Mouse (Mus musculus): Measurements from ENCODE around the gene Zfp607a. TPM values are rescaled to one million over a fixed set of nuclear protein-coding genes. Genes with fewer than 3 reads are reported as not detected.
"Not testable (repeated sequence)": the region's sequence is repeated elsewhere in the genome, so short reads cannot be mapped to it uniquely, and the experiment has no call there.

Gene Zfp607a
- polyA plus RNA-seq, 1 experiment, result 0.65 TPM

- H3K36me3 ChIP-seq (ENCODE audit: control insufficient read depth, insufficient read depth), result no peaks in the 10 kb centered on the region
- peak overlapping the region; percentile 97 for H3K4me2 ChIP-seq (ENCODE audit: low read depth)
- H3K27me3 ChIP-seq (ENCODE audit: control insufficient read depth, insufficient read depth, insufficient read length), result no peaks in the 10 kb centered on the region
- H3K79me2 ChIP-seq (ENCODE audit: control insufficient read depth, insufficient read depth), result no peaks in the 10 kb centered on the region
- H3K4me3 ChIP-seq, result peak overlapping the region; percentile 66
- H3ac ChIP-seq (ENCODE audit: control insufficient read depth, insufficient read length), result peak overlapping the region; percentile 61
- TF ChIP-seq MYOD1 (IDR thresholded peaks at IDR 0.05; ENCODE audit: control insufficient read depth in 1 of 3, insufficient read length in 2 of 3, low read depth in 2 of 3) (no peak), CEBPB (IDR thresholded peaks at IDR 0.05; ENCODE audit: insufficient read depth, poor library complexity, severe bottlenecking) (no peak), E2F4 (IDR thresholded peaks at IDR 0.05; ENCODE audit: insufficient read depth) (no peak), MYOG (IDR thresholded peaks at IDR 0.05; ENCODE audit: control insufficient read depth in 1 of 3, insufficient read depth in 1 of 3, insufficient read length in 2 of 3, low read depth in 2 of 3) (no peak), POLR2AphosphoS2 (IDR thresholded peaks at IDR 0.05; ENCODE audit: insufficient read length, low read depth) (no peak), TCF3 (IDR thresholded peaks at IDR 0.05; ENCODE audit: insufficient read length, low read depth) (no peak), TCF12 (IDR thresholded peaks at IDR 0.05; ENCODE audit: insufficient read depth, poor library complexity, severe bottlenecking) (no peak), POLR2A (IDR thresholded peaks at IDR 0.05; ENCODE audit: insufficient read length, low read depth) (no peak), REST (IDR thresholded peaks at IDR 0.05; ENCODE audit: insufficient read depth, insufficient read length) (no peak), USF1 (IDR thresholded peaks at IDR 0.05; ENCODE audit: low read depth) (no peak), MAX (IDR thresholded peaks at IDR 0.05; ENCODE audit: low read depth) (no peak)
Observed at GRCm38 (mm10) chr7:27859301-27860251, 2.2 kb downstream of the Zfp607a start.

- H3K4me2 ChIP-seq (ENCODE audit: low read depth), result peak overlapping the region; percentile 97
- TF ChIP-seq POLR2A (IDR thresholded peaks at IDR 0.05; ENCODE audit: insufficient read length, low read depth) (peak; percentile 69), MYOD1 (IDR thresholded peaks at IDR 0.05; ENCODE audit: control insufficient read depth in 1 of 3, insufficient read length in 2 of 3, low read depth in 2 of 3) (no peak), POLR2AphosphoS2 (IDR thresholded peaks at IDR 0.05; ENCODE audit: insufficient read length, low read depth) (peak; percentile 67)
- peak overlapping the region; percentile 61 for H3ac ChIP-seq (ENCODE audit: control insufficient read depth, insufficient read length)
- H3K27me3 ChIP-seq (ENCODE audit: control insufficient read depth, insufficient read depth, insufficient read length), result no peaks in the 10 kb centered on the region
- H3K36me3 ChIP-seq (ENCODE audit: control insufficient read depth, insufficient read depth), result no peaks in the 10 kb centered on the region
- peak overlapping the region; percentile 66 for H3K4me3 ChIP-seq
- no peaks in the 10 kb centered on the region for H3K79me2 ChIP-seq (ENCODE audit: control insufficient read depth, insufficient read depth)
Observed at GRCm38 (mm10) chr7:27860396-27861235, 3.3 kb downstream of the Zfp607a start.

GRCm38 (mm10) chr7:27862578-27862977, 5.3 kb downstream of the Zfp607a start:
- H3K36me3 ChIP-seq (ENCODE audit: control insufficient read depth, insufficient read depth); H3K27me3 ChIP-seq (ENCODE audit: control insufficient read depth, insufficient read depth, insufficient read length); H3K4me3 ChIP-seq; H3K4me2 ChIP-seq (ENCODE audit: low read depth); H3K79me2 ChIP-seq (ENCODE audit: control insufficient read depth, insufficient read depth); H3ac ChIP-seq (ENCODE audit: control insufficient read depth, insufficient read length): not testable (repeated sequence)

GRCm38 (mm10) chr7:27881721-27882120, 24.4 kb downstream of the Zfp607a start:
- no peak for TF ChIP-seq CEBPB (IDR thresholded peaks at IDR 0.05; ENCODE audit: insufficient read depth, poor library complexity, severe bottlenecking)
- TF ChIP-seq MYOG (IDR thresholded peaks at IDR 0.05; ENCODE audit: control insufficient read depth in 1 of 3, insufficient read depth in 1 of 3, insufficient read length in 2 of 3, low read depth in 2 of 3), result no peak
- TF ChIP-seq MAX (IDR thresholded peaks at IDR 0.05; ENCODE audit: low read depth), result no peak
- no peak for TF ChIP-seq POLR2AphosphoS2 (IDR thresholded peaks at IDR 0.05; ENCODE audit: insufficient read length, low read depth)
- TF ChIP-seq USF1 (IDR thresholded peaks at IDR 0.05; ENCODE audit: low read depth), result no peak
- TF ChIP-seq TCF3 (IDR thresholded peaks at IDR 0.05; ENCODE audit: insufficient read length, low read depth), result no peak
- no peak for TF ChIP-seq SRF (IDR thresholded peaks at IDR 0.05; ENCODE audit: control insufficient read depth, insufficient read length, low read depth)
- TF ChIP-seq REST (IDR thresholded peaks at IDR 0.05; ENCODE audit: insufficient read depth, insufficient read length), result no peak
- no peak for TF ChIP-seq MYOD1 (IDR thresholded peaks at IDR 0.05; ENCODE audit: control insufficient read depth in 1 of 3, insufficient read length in 2 of 3, low read depth in 2 of 3)
- no peak for TF ChIP-seq E2F4 (IDR thresholded peaks at IDR 0.05; ENCODE audit: insufficient read depth)
- TF ChIP-seq TCF12 (IDR thresholded peaks at IDR 0.05; ENCODE audit: insufficient read depth, poor library complexity, severe bottlenecking), result no peak
- TF ChIP-seq POLR2A (IDR thresholded peaks at IDR 0.05; ENCODE audit: insufficient read length, low read depth), result no peak
- Histone ChIP-seq H3K36me3 (ENCODE audit: control insufficient read depth, insufficient read depth) (peaks cover 18% of the 10 kb centered on the region), H3K4me2 (ENCODE audit: low read depth) (no peak overlapping the region)

GRCm38 (mm10) chr7:27900601-27901000, 43.3 kb downstream of the Zfp607a start:
- H3ac ChIP-seq (ENCODE audit: control insufficient read depth, insufficient read length), result no peak overlapping the region
- H3K4me3 ChIP-seq, result no peak overlapping the region
- H3K4me2 ChIP-seq (ENCODE audit: low read depth), result no peak overlapping the region
- no peaks in the 10 kb centered on the region for H3K36me3 ChIP-seq (ENCODE audit: control insufficient read depth, insufficient read depth)
- TF ChIP-seq MYOG (IDR thresholded peaks at IDR 0.05; ENCODE audit: control insufficient read depth in 1 of 3, insufficient read depth in 1 of 3, insufficient read length in 2 of 3, low read depth in 2 of 3) (no peak), TCF3 (IDR thresholded peaks at IDR 0.05; ENCODE audit: insufficient read length, low read depth) (no peak), POLR2A (IDR thresholded peaks at IDR 0.05; ENCODE audit: insufficient read length, low read depth) (no peak), MAX (IDR thresholded peaks at IDR 0.05; ENCODE audit: low read depth) (no peak), POLR2AphosphoS2 (IDR thresholded peaks at IDR 0.05; ENCODE audit: insufficient read length, low read depth) (no peak), USF1 (IDR thresholded peaks at IDR 0.05; ENCODE audit: low read depth) (no peak), SRF (IDR thresholded peaks at IDR 0.05; ENCODE audit: control insufficient read depth, insufficient read length, low read depth) (no peak), TCF12 (IDR thresholded peaks at IDR 0.05; ENCODE audit: insufficient read depth, poor library complexity, severe bottlenecking) (no peak), MYOD1 (IDR thresholded peaks at IDR 0.05; ENCODE audit: control insufficient read depth in 1 of 3, insufficient read length in 2 of 3, low read depth in 2 of 3) (no peak), CEBPB (IDR thresholded peaks at IDR 0.05; ENCODE audit: insufficient read depth, poor library complexity, severe bottlenecking) (no peak), E2F4 (IDR thresholded peaks at IDR 0.05; ENCODE audit: insufficient read depth) (no peak), REST (IDR thresholded peaks at IDR 0.05; ENCODE audit: insufficient read depth, insufficient read length) (no peak)
- no peaks in the 10 kb centered on the region for H3K27me3 ChIP-seq (ENCODE audit: control insufficient read depth, insufficient read depth, insufficient read length)
- no peaks in the 10 kb centered on the region for H3K79me2 ChIP-seq (ENCODE audit: control insufficient read depth, insufficient read depth)

More at GRCm38 (mm10) chr7:27881721-27882120, 24.4 kb downstream of the Zfp607a start:
- Histone ChIP-seq H3ac (ENCODE audit: control insufficient read depth, insufficient read length) (no peak overlapping the region), H3K27me3 (ENCODE audit: control insufficient read depth, insufficient read depth, insufficient read length) (no peaks in the 10 kb centered on the region), H3K79me2 (ENCODE audit: control insufficient read depth, insufficient read depth) (no peaks in the 10 kb centered on the region), H3K4me3 (no peak overlapping the region)

Data from myocyte (in vitro differentiated cells).